ENCODE assay signal across 7 mouse cellular contexts in the genomic region with DNA sequence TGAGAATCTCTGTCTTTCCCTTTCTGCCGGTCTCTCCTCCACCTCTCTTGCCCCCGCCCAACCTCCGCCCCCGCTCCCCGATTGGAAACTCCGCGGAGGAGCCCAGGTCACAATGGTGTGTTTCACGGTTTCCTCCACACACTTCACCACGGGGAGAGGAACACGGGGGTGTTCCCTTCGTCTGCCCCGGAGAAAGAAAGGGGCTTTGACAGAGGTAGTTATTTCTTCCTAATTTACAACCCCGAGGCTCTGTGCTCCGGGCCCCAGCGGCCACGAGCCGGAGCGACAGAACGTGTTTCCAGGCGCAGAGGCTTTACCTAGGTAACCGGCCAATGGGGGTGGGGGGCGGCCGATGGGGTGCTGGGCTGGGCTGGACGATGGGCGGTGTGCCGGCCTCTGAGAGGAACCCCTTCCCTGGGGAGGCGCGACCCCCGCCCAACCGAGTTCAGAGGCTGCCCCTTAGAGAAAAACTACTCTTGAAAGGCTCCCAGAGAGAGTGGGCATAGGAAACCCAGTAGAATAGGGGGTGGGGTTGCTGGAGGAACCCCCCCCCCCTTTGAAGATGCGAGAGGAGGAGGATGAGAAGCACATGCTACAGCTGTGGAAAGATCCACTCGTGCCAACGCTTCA. TPM values are rescaled to one million over a fixed set of nuclear protein-coding genes. Genes with fewer than 3 reads are reported as not detected.
A peak's percentile ranks its signal among the peaks of the same experiment; 100 is the strongest.
DNase-seq lines count a peak whose midpoint lies in the region; ATAC-seq and TF ChIP-seq lines count a peak whose summit lies in the region.

No protein-coding gene starts in this region.

- no peak for TF ChIP-seq POLR2A in testis, adult 2 months (IDR thresholded peaks at IDR 0.05; ENCODE audit: control insufficient read depth, low read depth, low read length)

- H3K4me1 ChIP-seq in testis, adult 2 months (ENCODE audit: control insufficient read depth, insufficient read depth, low read length): peaks cover 42% of the 10 kb centered on the region
- peaks cover 50% of the 10 kb centered on the region for H3K4me1 ChIP-seq in heart, embryonic 10.5 days
- peaks cover 50% of the 10 kb centered on the region for H3K4me1 ChIP-seq in limb, embryonic 13.5 days
- H3K4me1 ChIP-seq in neural tube, embryonic 11.5 days (ENCODE audit: control insufficient read depth, insufficient read depth, low read length): peaks cover 27% of the 10 kb centered on the region

- peak overlapping the region; percentile 71 for H3K9ac ChIP-seq in limb, embryonic 13.5 days
- H3K9ac ChIP-seq in neural tube, embryonic 11.5 days (ENCODE audit: low read length): no peak overlapping the region

- intact Hi-C loops in gastrocnemius, postnatal 36 days (cut with DNase I): loop anchor here (5.0 to 10.0 kb wide), 3 partner anchors 75 to 572 kb away; a partner anchor contains a TSS

- H3K36me3 ChIP-seq in testis, adult 2 months (ENCODE audit: control insufficient read depth, insufficient read depth, low read length): no peaks in the 10 kb centered on the region
- no peaks in the 10 kb centered on the region for H3K36me3 ChIP-seq in heart, embryonic 10.5 days
- H3K36me3 ChIP-seq in limb, embryonic 13.5 days: no peaks in the 10 kb centered on the region
- no peaks in the 10 kb centered on the region; the same call in 1 of the 2 replicates for H3K36me3 ChIP-seq in neural tube, embryonic 11.5 days (ENCODE audit: control insufficient read depth, insufficient read depth, low read length)

- no peak overlapping the region for H3K27ac ChIP-seq in testis, adult 2 months (ENCODE audit: control insufficient read depth, insufficient read depth, low read depth, low read length)
- H3K27ac ChIP-seq in heart, embryonic 10.5 days: peak overlapping the region; percentile 53; the same call in 1 of the 2 replicates
- H3K27ac ChIP-seq in limb, embryonic 13.5 days: no peak overlapping the region
- no peak overlapping the region for H3K27ac ChIP-seq in neural tube, embryonic 11.5 days (ENCODE audit: low read depth, low read length)

- no peaks in the 10 kb centered on the region for H3K9me3 ChIP-seq in heart, embryonic 10.5 days
- no peaks in the 10 kb centered on the region for H3K9me3 ChIP-seq in limb, embryonic 13.5 days
- no peaks in the 10 kb centered on the region for H3K9me3 ChIP-seq in neural tube, embryonic 11.5 days (ENCODE audit: control insufficient read depth, low read length)

- under 1% methylated on average over 33 of the region's 33 CpGs for WGBS in heart, embryonic 10.5 days
- under 1% methylated on average over 33 of the region's 33 CpGs for WGBS in limb, embryonic 13.5 days
- 1% methylated on average over 33 of the region's 33 CpGs for WGBS in neural tube, embryonic 11.5 days

- H3K27me3 ChIP-seq in testis, adult 2 months (ENCODE audit: control insufficient read depth, insufficient read depth, low read length): no peaks in the 10 kb centered on the region; the same call in none of the 2 replicates
- H3K27me3 ChIP-seq in heart, embryonic 10.5 days (ENCODE audit: insufficient read depth, poor library complexity, severe bottlenecking): peaks cover 56% of the 10 kb centered on the region
- H3K27me3 ChIP-seq in limb, embryonic 13.5 days: peaks cover 69% of the 10 kb centered on the region
- peaks cover 44% of the 10 kb centered on the region for H3K27me3 ChIP-seq in neural tube, embryonic 11.5 days (ENCODE audit: control insufficient read depth, insufficient read depth, low read length)

- DNase-seq in testis, postnatal 14 days (ENCODE audit: low spot score): no peak
- DNase-seq in cerebellum, adult 18-20 months: peak; percentile 51 to 53
- no peak for DNase-seq in heart, embryonic 10.5 days (ENCODE audit: low spot score)
- peak; percentile 69 for DNase-seq in neural tube, embryonic 11.5 days (ENCODE audit: low spot score)
- no peak for DNase-seq in gastrocnemius, postnatal 36 days

- ATAC-seq in limb, embryonic 13.5 days (ENCODE audit: low FRiP score, low read depth): no peak
- ATAC-seq in neural tube, embryonic 11.5 days (ENCODE audit: insufficient read depth, low FRiP score, low TSS enrichment): peak; percentile 1; the same call in 1 of the 2 replicates

- H3K4me2 ChIP-seq in limb, embryonic 13.5 days (replicated peaks): peak overlapping the region; percentile 99
- peak overlapping the region; percentile 64 for H3K4me2 ChIP-seq in neural tube, embryonic 11.5 days (ENCODE audit: low read depth)

- no peak for TF ChIP-seq CTCF in testis, adult 2 months (IDR thresholded peaks at IDR 0.05; ENCODE audit: control insufficient read depth, insufficient read depth, insufficient replicate concordance, low read depth, low read length)

- H3K4me3 ChIP-seq in testis, adult 2 months (ENCODE audit: control insufficient read depth, low read depth, low read length): peak overlapping the region; percentile 62
- peak overlapping the region; percentile 85 for H3K4me3 ChIP-seq in heart, embryonic 10.5 days
- peak overlapping the region; percentile 66 for H3K4me3 ChIP-seq in limb, embryonic 13.5 days
- H3K4me3 ChIP-seq in neural tube, embryonic 11.5 days (ENCODE audit: low read depth, low read length): peak overlapping the region; percentile 44

RNA-seq across cellular contexts. Expression of a gene that starts 2.3 kb away (rescaled TPM):
- 4.0 and 4.9 TPM in 2 replicates for polyA plus RNA-seq in testis, adult 2 months (2012; rRNA removed)
- 0.09 and 0.12 TPM in 2 replicates for polyA plus RNA-seq in heart, embryonic 10.5 days (2016; fragmentation: Nextera tagmentation; extraction: Ambion mirVana)
- 0.31 and 0.34 TPM in 2 replicates for polyA plus RNA-seq in limb, embryonic 13.5 days (2015; fragmentation: Nextera tagmentation; extraction: Ambion mirVana)
- 0.37 and 0.54 TPM in 2 replicates for polyA plus RNA-seq in neural tube, embryonic 11.5 days (2014; fragmentation: Nextera tagmentation; extraction: Ambion mirVana)
- 1 to 10 TPM; 9.1 to 9.5 TPM for total RNA-seq in gastrocnemius, postnatal 36 days (2021)

Comparison
In these comparisons a context has a peak if more than half of its experiments do, and no peak if none do; other contexts are left out.
1. DNase-seq: peak in cerebellum, adult 18-20 months (2 of 2) and neural tube, embryonic 11.5 days (single experiment); none in testis, postnatal 14 days (single experiment), heart, embryonic 10.5 days (single experiment) and gastrocnemius, postnatal 36 days (0 of 2).
2. Peak in every context shown above with its lines, with median percentiles within 50 percentile points of each other: H3K4me3 ChIP-seq.